Comparison of ENCODE assay signal across 8 mouse cellular contexts in genomic region chr11:120236438-120237165, GRCm38 (mm10). TPM values are rescaled to one million over a fixed set of nuclear protein-coding genes. Genes with fewer than 3 reads are reported as not detected.
DNase-seq lines count a peak whose midpoint lies in the region; ATAC-seq and TF ChIP-seq lines count a peak whose summit lies in the region.

No protein-coding gene starts in this region.

- TF ChIP-seq POLR2A in lung, adult 2 months (IDR thresholded peaks at IDR 0.05; ENCODE audit: borderline replicate concordance, extremely low read depth, low read depth, low read length), result no peak

- TF ChIP-seq EP300 in liver, embryonic 14.5 days (IDR thresholded peaks at IDR 0.05; ENCODE audit: low read depth), result no peak

- ATAC-seq in forebrain, postnatal 0 days, result no peak
- ATAC-seq in intestine, embryonic 15.5 days, result no peak
- no peak for ATAC-seq in liver, embryonic 14.5 days (ENCODE audit: insufficient read depth)
- ATAC-seq in neural tube, embryonic 14.5 days (ENCODE audit: low read depth), result no peak

- no peak for TF ChIP-seq CTCF in lung, adult 2 months (IDR thresholded peaks at IDR 0.05; ENCODE audit: insufficient read depth, low read length)
- TF ChIP-seq CTCF in forebrain, postnatal 0 days (IDR thresholded peaks at IDR 0.05; ENCODE audit: low read depth), result no peak
- no peak for TF ChIP-seq CTCF in liver, embryonic 14.5 days (IDR thresholded peaks at IDR 0.05; ENCODE audit: low read depth)

- H3K4me2 ChIP-seq in forebrain, postnatal 0 days (ENCODE audit: low read depth), result peak overlapping the region; percentile 97
- peak overlapping the region; percentile 97 for H3K4me2 ChIP-seq in intestine, embryonic 15.5 days (replicated peaks)
- H3K4me2 ChIP-seq in liver, embryonic 14.5 days (ENCODE audit: low read depth), result peak overlapping the region; percentile 71
- peak overlapping the region; percentile 84 for H3K4me2 ChIP-seq in neural tube, embryonic 14.5 days (ENCODE audit: low read depth, low read length)

- H3K27me3 ChIP-seq in forebrain, postnatal 0 days (ENCODE audit: insufficient read depth, low read length), result no peaks in the 10 kb centered on the region
- H3K27me3 ChIP-seq in intestine, embryonic 15.5 days (replicated peaks), result no peaks in the 10 kb centered on the region
- peaks cover 80% of the 10 kb centered on the region for H3K27me3 ChIP-seq in liver, embryonic 14.5 days (ENCODE audit: control insufficient read depth, insufficient read depth, low read length)
- no peaks in the 10 kb centered on the region for H3K27me3 ChIP-seq in neural tube, embryonic 14.5 days (ENCODE audit: control insufficient read depth, insufficient read depth, low read length)

- H3K27ac ChIP-seq in forebrain, postnatal 0 days (ENCODE audit: low read depth, low read length), result peak overlapping the region; percentile 96
- peak overlapping the region; percentile 90 for H3K27ac ChIP-seq in intestine, embryonic 15.5 days
- H3K27ac ChIP-seq in liver, embryonic 14.5 days, result no peak overlapping the region
- peak overlapping the region; percentile 99 for H3K27ac ChIP-seq in neural tube, embryonic 14.5 days (ENCODE audit: low read depth, low read length)

- peak; percentile 77 for DNase-seq in lung, adult 2 months
- no peak for DNase-seq in lung, adult 18-20 months
- DNase-seq in cerebellum, adult 11-12 months, result peak; percentile 79
- peak; percentile 82 for DNase-seq in forebrain, postnatal 0 days
- DNase-seq in liver, embryonic 14.5 days (ENCODE audit: low read depth in 3 of 3, low spot score in 3 of 3), result no peak
- no peak for DNase-seq in spleen, postnatal 14 days (ENCODE audit: low spot score in 2 of 2)

- H3K36me3 ChIP-seq in forebrain, postnatal 0 days (ENCODE audit: insufficient read depth), result no peaks in the 10 kb centered on the region
- H3K36me3 ChIP-seq in intestine, embryonic 15.5 days, result no peaks in the 10 kb centered on the region
- H3K36me3 ChIP-seq in liver, embryonic 14.5 days (replicated peaks; ENCODE audit: control insufficient read depth, insufficient read depth, low read depth), result no peaks in the 10 kb centered on the region
- no peaks in the 10 kb centered on the region for H3K36me3 ChIP-seq in neural tube, embryonic 14.5 days (ENCODE audit: control insufficient read depth, insufficient read depth, low read length)

- peaks cover 12% of the 10 kb centered on the region for H3K4me1 ChIP-seq in lung, adult 2 months (ENCODE audit: control insufficient read depth, insufficient read depth, low read length)
- peaks cover 23% of the 10 kb centered on the region for H3K4me1 ChIP-seq in forebrain, postnatal 0 days (ENCODE audit: insufficient read depth)
- peaks cover 35% of the 10 kb centered on the region for H3K4me1 ChIP-seq in intestine, embryonic 15.5 days (replicated peaks)
- peaks cover 9 to 10% of the 10 kb centered on the region in 2 experiments for H3K4me1 ChIP-seq in liver, embryonic 14.5 days (replicated peaks; ENCODE audit: control insufficient read depth in 2 of 2, insufficient read depth in 2 of 2, low read length in 1 of 2)
- H3K4me1 ChIP-seq in neural tube, embryonic 14.5 days (ENCODE audit: control insufficient read depth, insufficient read depth, low read length), result peaks cover 45% of the 10 kb centered on the region

- peak overlapping the region; percentile 99 for H3K9ac ChIP-seq in forebrain, postnatal 0 days
- peak overlapping the region; percentile 98 for H3K9ac ChIP-seq in intestine, embryonic 15.5 days
- peak overlapping the region; percentile 43 for H3K9ac ChIP-seq in liver, embryonic 14.5 days (replicated peaks)
- H3K9ac ChIP-seq in neural tube, embryonic 14.5 days (replicated peaks; ENCODE audit: low read depth, low read length), result peak overlapping the region; percentile 98

- under 1% methylated on average over 84 of the region's 96 CpGs for WGBS in lung, adult 2 months
- WGBS in forebrain, postnatal 0 days, result under 1% methylated on average over 64 of the region's 96 CpGs
- WGBS in intestine, embryonic 15.5 days, result under 1% methylated on average over 88 of the region's 96 CpGs
- WGBS in liver, embryonic 14.5 days (ENCODE audit: insufficient replicate concordance), result 0% methylated on average over 89 of the region's 96 CpGs
- WGBS in neural tube, embryonic 14.5 days, result under 1% methylated on average over 89 of the region's 96 CpGs

- peak overlapping the region; percentile 85 for H3K4me3 ChIP-seq in lung, adult 2 months (replicated peaks; ENCODE audit: extremely low read depth, low read depth, low read length)
- H3K4me3 ChIP-seq in forebrain, postnatal 0 days (ENCODE audit: low read depth, low read length), result peak overlapping the region; percentile 94
- peak overlapping the region; percentile 67 for H3K4me3 ChIP-seq in intestine, embryonic 15.5 days (replicated peaks)
- peak overlapping the region; percentile 56 to 63 for H3K4me3 ChIP-seq in liver, embryonic 14.5 days (ENCODE audit: insufficient read depth in 1 of 2, low read depth in 2 of 2, low read length in 2 of 2)
- H3K4me3 ChIP-seq in neural tube, embryonic 14.5 days (ENCODE audit: low read depth, low read length), result peak overlapping the region; percentile 96

- no peaks in the 10 kb centered on the region for H3K9me3 ChIP-seq in forebrain, postnatal 0 days (ENCODE audit: low read length)
- no peaks in the 10 kb centered on the region for H3K9me3 ChIP-seq in intestine, embryonic 15.5 days
- no peaks in the 10 kb centered on the region for H3K9me3 ChIP-seq in liver, embryonic 14.5 days (ENCODE audit: control insufficient read depth, low read length)
- H3K9me3 ChIP-seq in neural tube, embryonic 14.5 days (ENCODE audit: control insufficient read depth, low read length), result no peaks in the 10 kb centered on the region

RNA-seq across cellular contexts. Expression of gene Bahcc1, which starts 3.9 kb away (rescaled TPM):
- 10.8 and 12.4 TPM in 2 replicates for polyA plus RNA-seq in lung, adult 2 months (2012; rRNA removed)
- total RNA-seq in forebrain, postnatal 0 days (2014; rRNA removed), result 19.3 and 26.5 TPM in 2 replicates
- 3.9 and 6.5 TPM in 2 replicates for polyA plus RNA-seq in forebrain, postnatal 0 days (2015; fragmentation: Nextera tagmentation; extraction: Ambion mirVana)
- polyA plus RNA-seq in intestine, embryonic 15.5 days (2015; fragmentation: Nextera tagmentation; extraction: Ambion mirVana), result 5.8 and 7.1 TPM in 2 replicates
- polyA plus RNA-seq in liver, embryonic 14.5 days (2012; rRNA removed), result 1.5 and 1.6 TPM in 2 replicates
- 0.75 and 1.2 TPM in 2 replicates for polyA plus RNA-seq in liver, embryonic 14.5 days (2014; fragmentation: Nextera tagmentation; extraction: Ambion mirVana)
- 17.0 and 20.8 TPM in 2 replicates for polyA plus RNA-seq in neural tube, embryonic 14.5 days (2014; fragmentation: Nextera tagmentation; extraction: Ambion mirVana)

Comparison
In these comparisons a context has a peak if more than half of its experiments do, and no peak if none do; other contexts are left out.
1. DNase-seq: peak in lung, adult 2 months (single experiment), cerebellum, adult 11-12 months (single experiment) and forebrain, postnatal 0 days (single experiment); none in lung, adult 18-20 months (0 of 2), liver, embryonic 14.5 days (0 of 3) and spleen, postnatal 14 days (0 of 2).
2. H3K9ac ChIP-seq: peak in every context shown above with its lines; median percentile 99 in forebrain, postnatal 0 days; 98 in intestine, embryonic 15.5 days; 98 in neural tube, embryonic 14.5 days; 43 in liver, embryonic 14.5 days.
3. Peak in every context shown above with its lines, with median percentiles within 50 percentile points of each other: H3K4me3 ChIP-seq and H3K4me2 ChIP-seq.